Mouse (Mus musculus): ENCODE measurements at regions not wholly inside any gene's neighbourhood (a gene's known extent, or its start where the extent isn't known, plus 50 kb on each side); places are given as distances from the start of the nearest gene placed in this dataset.
"Not testable (repeated sequence)": the region's sequence is repeated elsewhere in the genome, so short reads cannot be mapped to it uniquely, and the experiment has no call there.

GRCm38 (mm10) chr14:19327321-19327720 is 91.4 kb downstream of the Gm21738 start:
- no peak for ATAC-seq

- no peak for ATAC-seq
These were observed 107.1 kb downstream of the Gm21738 start for GRCm38 (mm10) chr14:19311614-19312013.

- ATAC-seq = not testable (repeated sequence)
These were observed 115.9 kb downstream of the Gm21738 start for GRCm38 (mm10) chr14:19302859-19303258.

- ATAC-seq = no peak
These were observed 139.6 kb downstream of the Gm21738 start for GRCm38 (mm10) chr14:19279096-19279495.

GRCm38 (mm10) chr14:19277777-19278385 is 140.8 kb downstream of the Gm21738 start:
- peak; percentile 95 for ATAC-seq

Data from CD4-positive, CD25-positive, alpha-beta regulatory T cell, adult 4 months (primary cell).